Mouse (Mus musculus) kidney, adult 8-10 months (tissue): ENCODE measurements around the gene Ahcy.
"Not testable (repeated sequence)": the region's sequence is repeated elsewhere in the genome, so short reads cannot be mapped to it uniquely, and the experiment has no call there.

Experiments
- DNase-seq, 2 experiments: peaks; one replicate each; pipeline ENCODE4 v3.0.0; 2022

The Ahcy gene

DNA sequence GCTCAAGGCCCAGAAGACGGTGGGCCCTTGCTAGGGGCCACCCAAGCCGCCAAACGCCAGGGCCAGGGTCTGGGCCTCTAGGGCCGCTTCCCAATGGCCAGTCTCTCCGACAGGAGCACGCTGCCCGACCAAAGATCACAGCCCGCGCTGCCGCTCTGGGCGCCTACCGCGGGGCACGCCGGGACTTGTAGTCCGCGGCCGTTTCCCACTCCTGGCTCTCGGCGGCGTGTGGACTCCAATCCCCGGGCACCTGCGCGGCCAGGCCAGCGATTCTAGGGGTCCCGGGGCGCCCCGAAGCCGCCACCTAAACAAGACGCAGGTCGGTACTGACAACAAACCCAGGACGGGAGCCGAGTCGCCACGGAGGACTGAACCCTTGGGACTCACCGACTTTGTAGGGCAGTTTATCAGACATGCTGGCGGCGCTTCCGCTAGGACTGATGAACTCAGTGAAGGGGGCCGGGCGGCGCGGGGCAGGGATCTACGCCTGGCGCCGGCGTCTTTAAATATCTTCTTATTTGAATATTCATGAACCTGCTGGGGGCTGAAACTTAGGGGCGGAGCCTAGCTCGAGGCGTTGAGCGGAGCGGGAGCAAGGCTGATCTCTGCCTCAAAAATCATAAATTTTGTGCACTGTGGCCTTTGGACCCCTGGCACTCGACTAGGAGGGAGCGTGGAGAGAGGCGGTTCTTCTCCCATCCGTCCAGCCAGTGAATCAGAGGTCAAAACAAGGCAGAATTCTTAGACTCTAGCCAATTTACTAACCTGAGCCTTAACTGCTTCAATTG lies at the start of gene Ahcy:
Gene Ahcy, minus strand, starts transcription at position 520 of the 788 bp plus-strand sequence.
- peak; percentile 95 to 96 for DNase-seq

DNA sequence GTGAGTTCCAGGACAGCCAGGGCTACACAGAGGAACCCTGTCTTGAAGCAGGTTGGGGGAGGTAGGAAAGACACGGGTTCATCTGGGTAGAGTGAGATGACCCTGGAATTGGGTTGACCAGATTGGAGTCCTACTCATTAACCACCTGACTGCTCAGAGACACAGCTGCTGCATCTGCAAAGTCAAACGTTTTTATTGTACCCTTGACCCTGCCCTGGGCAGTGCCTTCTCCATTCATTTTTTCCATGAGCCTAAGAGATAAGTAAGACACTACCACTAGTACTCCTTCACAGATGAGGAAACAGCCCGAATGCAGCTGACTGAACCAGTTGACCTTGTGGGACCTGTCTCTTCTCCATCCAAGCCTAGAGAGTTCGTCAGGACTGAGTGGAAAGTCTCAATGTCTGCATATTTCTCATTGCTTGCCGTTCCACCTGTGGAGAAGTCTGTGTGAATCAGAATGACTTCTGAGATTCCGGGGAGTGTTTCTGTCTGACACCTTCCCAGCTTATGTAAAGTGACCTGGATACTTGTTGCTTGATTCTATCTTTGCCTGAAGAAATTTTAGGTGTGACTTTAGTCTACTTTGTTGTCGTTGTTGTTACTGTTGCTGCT lies 41.0 kb upstream of the Ahcy start:
- peak; percentile 48 to 52 for DNase-seq

DNA sequence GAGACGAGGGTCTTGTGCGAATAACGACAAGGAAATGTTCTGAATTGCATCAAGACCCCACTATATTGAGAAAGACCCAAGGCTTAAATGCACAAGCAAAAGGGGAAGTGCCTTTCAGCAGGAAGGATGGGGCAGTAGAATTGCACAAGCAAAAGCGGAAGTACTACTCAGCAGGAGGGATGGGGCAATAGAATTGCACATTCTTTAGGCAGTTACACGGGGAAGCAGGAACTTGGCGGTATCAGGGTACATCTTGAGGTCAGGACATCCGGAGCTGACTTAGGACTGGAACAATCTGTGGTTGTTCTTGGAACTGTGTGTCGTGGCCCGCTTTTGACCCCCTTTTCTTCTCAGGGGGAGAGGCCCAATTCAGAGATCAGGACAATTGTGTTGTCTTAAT lies 33.0 kb upstream of the Ahcy start:
- DNase-seq = not testable (repeated sequence)

DNA sequence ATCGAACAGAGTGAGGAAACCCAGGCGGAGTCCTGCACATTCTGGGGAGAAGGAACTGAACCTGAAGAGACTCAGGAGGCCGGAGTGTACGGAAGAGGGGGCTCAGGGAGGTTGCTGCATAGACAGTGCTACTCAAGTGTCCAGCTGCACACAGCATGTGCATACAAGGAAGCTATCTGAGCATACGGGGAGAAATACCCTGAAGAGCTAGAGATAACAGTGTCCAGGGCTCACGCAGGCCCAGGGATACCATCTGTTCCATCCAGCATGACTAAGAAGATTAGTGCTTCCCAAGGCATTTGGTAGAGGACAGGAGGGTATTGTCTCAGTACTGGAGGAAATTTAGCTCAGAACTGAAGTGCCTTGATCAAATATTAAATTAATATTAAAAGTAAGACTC lies 29.3 kb upstream of the Ahcy start:
- DNase-seq = no peak

- DNase-seq = peak; percentile 69 to 90
Measured at GRCm38 (mm10) chr2:155101761-155102181, 27.5 kb upstream of the Ahcy start.

- no peak for DNase-seq
Measured at GRCm38 (mm10) chr2:155100796-155101259, 26.5 kb upstream of the Ahcy start.

GRCm38 (mm10) chr2:155099994-155100795 lies 25.9 kb upstream of the Ahcy start:
- DNase-seq = no peak

- peak; percentile 77 to 81 for DNase-seq
Measured at GRCm38 (mm10) chr2:155099421-155099820, 25.1 kb upstream of the Ahcy start.

DNA sequence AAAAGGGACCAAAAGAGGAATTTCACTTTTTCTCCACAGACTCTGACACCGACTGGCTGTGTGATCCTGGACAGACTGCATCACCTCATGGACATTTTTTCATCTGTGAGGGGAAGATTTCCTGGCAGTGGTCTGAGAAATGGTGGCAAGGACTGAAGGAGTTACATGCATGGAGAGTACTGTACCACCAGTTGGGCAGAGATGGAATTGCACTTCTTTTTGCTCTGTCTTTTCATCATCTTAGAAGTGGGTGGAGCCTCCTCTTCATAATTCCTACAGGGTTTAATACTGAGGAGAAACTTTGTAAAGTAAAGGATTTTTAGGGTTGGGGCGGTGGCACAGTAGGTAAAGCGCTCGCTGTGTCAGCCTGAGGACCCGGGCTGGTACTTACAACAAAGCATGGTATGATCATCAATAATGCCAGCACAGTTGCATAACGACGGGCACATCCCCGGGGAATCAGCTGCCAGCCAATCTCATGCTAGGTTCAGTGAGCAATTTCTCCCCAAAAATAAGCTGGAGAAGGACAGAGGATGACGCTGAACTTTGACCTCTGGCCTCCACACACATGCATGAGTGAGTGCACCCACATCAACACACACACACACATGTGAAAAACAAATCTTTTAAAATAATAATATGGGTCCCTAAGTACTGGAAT lies 24.6 kb upstream of the Ahcy start:
- peak; percentile 58 to 73 for DNase-seq

DNA sequence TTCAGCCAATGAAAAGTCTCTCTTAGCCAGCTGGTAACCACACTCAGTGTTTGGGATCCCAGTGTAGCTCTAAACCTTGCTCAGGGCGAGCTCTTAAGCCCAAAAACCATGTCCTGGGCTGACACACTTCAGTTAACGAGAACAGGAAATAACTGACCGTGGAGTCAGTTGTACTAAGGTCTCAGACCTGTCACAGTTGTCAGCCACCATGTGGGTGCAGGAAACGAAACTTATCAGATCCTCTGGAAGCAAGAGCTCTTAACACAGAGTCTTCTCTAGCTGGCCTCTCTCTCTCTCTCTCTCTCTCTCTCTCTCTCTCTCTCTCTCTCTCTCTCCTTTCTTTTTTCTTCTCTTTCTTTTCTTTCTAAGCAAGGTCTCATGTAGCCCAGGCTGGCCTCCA lies 19.1 kb upstream of the Ahcy start:
- DNase-seq = no peak

- DNase-seq = no peak
Measured at GRCm38 (mm10) chr2:155091743-155092075, 17.4 kb upstream of the Ahcy start.

DNA sequence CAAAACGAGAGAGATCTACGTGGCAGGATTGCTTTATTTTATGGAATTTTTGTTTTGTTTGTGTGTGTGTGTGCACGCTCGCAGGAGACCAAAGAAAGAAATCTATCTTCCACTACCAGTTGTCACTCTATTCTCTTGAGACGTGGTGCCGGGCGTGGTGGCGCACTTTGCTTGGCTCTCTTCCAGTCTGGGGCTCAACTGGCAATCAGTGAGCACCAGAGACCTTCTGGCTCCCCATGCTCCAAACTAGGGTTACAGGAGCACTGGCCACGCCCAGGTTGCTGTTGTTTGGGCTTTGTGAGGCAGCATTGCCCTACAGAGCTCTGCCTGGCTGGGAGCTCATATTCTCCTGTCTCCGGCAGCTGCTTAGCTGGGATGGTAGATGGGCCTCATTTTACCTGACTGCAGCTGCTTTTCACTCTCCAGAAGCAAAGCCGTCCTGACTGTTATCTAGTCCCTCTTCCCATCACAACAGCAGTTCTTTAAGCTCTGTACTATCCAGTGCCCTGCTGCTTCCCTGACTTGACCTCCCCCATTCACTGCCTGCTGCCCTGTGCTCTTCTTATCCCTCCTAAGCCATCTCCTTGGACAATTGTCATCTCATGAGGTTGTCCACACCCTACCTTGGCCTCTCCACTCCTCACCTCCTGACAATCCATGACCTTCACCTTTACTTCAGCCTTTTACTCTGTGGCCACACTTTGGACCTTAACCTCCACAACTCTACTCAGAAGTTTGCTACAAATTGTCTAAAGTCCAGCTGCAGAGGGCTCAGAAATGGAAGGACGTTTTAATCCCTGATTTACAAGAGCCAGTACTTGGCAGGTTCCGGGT lies 16.8 kb upstream of the Ahcy start:
- peak; percentile 55 to 59 for DNase-seq

GRCm38 (mm10) chr2:155088264-155088663 lies 14.0 kb upstream of the Ahcy start:
- DNase-seq = peak in 1 of 2 experiments; percentile 45

DNA sequence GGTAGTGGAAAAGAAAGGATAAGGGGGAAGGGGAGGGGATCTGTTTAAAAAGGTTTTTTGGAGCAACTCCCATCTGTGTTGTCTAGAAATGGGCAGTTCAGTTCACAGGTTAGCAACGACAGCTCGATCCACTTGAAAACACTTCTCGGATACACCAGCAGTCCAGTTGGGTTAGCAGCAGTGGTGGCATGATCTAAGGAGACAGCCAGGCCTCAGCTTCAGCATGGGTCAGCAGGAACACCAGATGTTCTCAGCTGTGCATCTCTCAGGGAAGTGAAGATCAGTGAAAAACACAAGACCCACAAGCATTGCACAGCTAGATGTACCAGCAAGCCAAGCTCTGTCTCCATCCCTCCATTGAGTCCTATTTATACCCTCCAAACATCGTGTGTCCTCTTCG lies 12.0 kb upstream of the Ahcy start:
- no peak for DNase-seq

GRCm38 (mm10) chr2:155084546-155084945 lies 10.2 kb upstream of the Ahcy start:
- DNase-seq = peak; percentile 74 to 83

DNA sequence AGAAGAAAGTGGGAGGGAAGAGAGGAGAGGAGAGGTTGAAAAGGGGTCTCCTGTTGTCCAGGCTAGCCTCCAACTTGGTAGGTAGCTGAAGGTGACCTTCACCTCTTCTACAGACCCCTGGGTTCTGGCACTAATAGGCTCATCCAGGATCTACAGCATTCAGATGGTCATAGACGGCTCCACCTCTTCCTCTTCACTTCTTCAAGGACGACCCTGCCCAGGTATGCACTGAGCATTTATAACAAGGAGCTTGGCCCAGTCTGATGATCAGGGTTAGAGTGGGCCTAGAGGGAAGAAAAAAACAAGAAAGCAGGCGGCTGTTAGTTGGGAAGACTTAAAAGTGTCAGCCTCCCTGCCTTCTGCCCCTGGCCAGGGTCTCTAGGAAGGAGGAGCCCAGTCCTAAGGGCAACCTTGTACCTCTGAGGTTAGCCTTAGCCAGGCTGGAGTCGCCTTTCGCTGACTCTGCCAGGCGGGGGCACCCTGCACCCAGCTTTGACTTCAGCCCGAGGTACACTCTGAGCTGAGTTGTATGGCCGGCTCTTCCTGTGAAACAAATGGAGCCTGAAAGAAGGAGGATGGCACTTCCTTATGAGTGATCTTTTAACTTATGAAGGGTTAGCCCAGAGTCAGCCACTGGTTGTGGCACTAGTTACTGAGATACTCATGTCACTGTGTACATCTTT lies 8.0 kb upstream of the Ahcy start:
- DNase-seq = peak; percentile 75 to 89

DNA sequence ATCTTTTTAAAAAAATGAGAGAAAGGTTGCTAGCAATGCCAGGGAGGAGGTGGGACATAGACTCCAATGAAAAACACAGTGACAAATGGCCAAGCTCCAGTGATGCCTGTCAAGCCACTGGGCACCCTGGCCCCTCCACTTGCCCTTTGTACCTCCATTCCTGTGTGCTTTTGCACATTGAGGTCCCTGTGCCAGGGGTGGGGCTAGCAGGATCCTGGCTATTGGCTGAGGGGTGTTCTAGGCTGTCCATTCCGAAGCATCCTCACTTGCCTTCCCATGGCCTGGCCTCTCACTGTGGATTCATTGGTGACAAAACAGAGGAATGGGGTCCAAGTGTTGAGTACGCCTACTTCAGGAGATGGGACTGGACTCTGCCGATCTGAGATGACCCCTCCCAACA lies 6.8 kb upstream of the Ahcy start:
- peak; percentile 81 to 90 for DNase-seq

DNA sequence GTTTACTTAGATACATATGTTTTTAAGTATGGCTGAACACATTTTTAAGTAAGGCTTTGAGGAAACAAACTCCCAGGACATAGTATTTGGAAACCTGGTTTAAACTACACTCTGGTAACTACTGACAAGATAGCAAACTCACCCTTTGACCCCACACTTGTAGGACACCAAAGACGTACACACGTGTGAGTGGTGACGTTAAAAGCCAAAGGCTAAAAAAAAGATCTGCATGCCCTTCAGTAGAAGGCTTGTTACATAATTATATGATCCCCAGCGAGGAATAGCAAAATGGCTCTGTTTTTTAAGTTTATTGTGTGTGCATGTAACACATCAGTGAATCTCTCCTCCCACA lies 5.9 kb upstream of the Ahcy start:
- DNase-seq = no peak

DNA sequence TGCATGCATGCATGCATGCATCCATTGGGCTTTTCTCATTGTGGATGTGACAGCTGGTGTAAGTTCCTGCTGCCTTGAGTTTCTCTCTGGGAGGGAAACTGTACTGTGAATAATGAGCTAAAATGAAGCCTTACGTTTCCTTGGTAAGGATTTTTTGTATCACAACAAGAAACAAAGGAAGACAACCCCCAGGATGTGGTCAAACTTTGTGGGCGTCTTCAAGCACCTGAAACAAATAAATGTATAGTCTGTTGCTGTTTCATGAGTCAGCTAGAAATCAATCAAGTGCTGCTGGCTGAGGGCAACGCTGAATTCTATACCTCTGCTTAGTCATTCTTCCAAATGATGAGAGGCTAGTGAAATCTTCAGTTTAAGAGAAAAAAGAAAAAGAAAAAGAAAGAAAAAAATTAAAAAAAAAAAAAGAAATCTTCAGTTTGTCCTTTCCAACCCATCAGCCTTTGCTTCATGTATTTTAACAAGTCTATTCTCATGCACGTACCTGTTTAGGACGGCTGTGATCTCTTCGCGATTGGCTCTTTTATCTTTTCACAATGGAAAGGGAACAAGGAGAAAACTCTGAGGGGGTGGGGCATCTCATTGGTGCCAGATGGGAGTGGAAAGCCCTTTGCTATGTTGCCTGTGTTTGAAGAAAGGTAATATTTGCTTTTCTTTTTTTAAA lies 5.3 kb upstream of the Ahcy start:
- DNase-seq = no peak

GRCm38 (mm10) chr2:155075649-155076048 lies 1.4 kb upstream of the Ahcy start:
- no peak for DNase-seq

DNA sequence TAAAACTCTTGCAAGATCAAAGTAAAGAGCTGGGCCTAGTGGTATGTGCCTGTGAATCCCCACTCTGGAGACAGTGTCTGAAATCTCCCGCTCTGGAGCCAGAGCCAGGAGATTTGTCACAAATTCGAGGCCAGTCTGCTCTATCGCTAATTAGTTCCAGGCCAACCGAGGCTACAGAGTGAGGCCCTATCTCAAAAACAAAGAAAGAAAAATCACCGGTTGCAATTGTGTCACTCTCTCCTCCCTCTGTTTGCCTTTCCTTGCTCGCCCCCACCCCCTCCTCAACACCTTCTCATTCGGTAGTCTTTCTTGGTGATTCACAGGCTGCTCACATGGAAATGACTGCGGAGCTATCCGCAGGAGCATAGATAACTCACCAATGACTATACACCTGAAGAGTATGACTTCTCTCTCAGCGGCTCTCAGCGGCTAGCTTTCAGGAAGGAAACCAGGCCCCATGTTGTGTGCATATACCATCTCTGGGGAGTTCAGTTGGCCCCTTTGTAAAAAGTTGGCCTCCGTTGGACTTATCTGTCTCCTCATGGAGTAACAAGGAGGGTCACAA lies 551 bp upstream of the Ahcy start:
- DNase-seq = no peak
